Mouse (Mus musculus): ENCODE results near the gene Noa1. TPM values are rescaled to one million over a fixed set of nuclear protein-coding genes. Genes with fewer than 3 reads are reported as not detected.

The Noa1 gene
- 18.4 and 18.5 TPM in 2 replicates for polyA plus RNA-seq (2012; rRNA removed)

- TF ChIP-seq CTCF (IDR thresholded peaks at IDR 0.05; ENCODE audit: extremely low read depth, insufficient read depth, low read length) (no peak), POLR2A (IDR thresholded peaks at IDR 0.05; ENCODE audit: extremely low read depth, insufficient read depth, low read length) (peak; percentile 79)
- Histone ChIP-seq H3K4me1 (ENCODE audit: control insufficient read depth, insufficient read depth, low read length) (peaks cover 6% of the 10 kb centered on the region; the same call in 1 of the 2 replicates), H3K27ac (ENCODE audit: insufficient read depth, low read length) (peak within 1 kb of the TSS; percentile 53), H3K4me3 (ENCODE audit: insufficient read depth, low read length) (peak within 1 kb of the TSS; percentile 50)
Observed at GRCm38 (mm10) chr5:77309924-77310772, at the start of gene Noa1, which contains the start of gene Polr2b. Gene Noa1 (minus strand): TSS chr5:77310084. Gene Polr2b (plus strand): TSS chr5:77310147.

GRCm38 (mm10) chr5:77358347-77358746 lies 48.5 kb upstream of the Noa1 start:
- H3K4me1 ChIP-seq (ENCODE audit: control insufficient read depth, insufficient read depth, low read length), result no peaks in the 10 kb centered on the region
- H3K4me3 ChIP-seq (ENCODE audit: insufficient read depth, low read length), result no peak overlapping the region
- no peak for TF ChIP-seq CTCF (IDR thresholded peaks at IDR 0.05; ENCODE audit: extremely low read depth, insufficient read depth, low read length)
- no peak for TF ChIP-seq POLR2A (IDR thresholded peaks at IDR 0.05; ENCODE audit: extremely low read depth, insufficient read depth, low read length)
- 0 out of 2 replicates have a peak overlapping the region, but pooled peaks have one; percentile 32 for H3K27ac ChIP-seq (ENCODE audit: insufficient read depth, low read length)

GRCm38 (mm10) chr5:77357405-77358149 lies 47.7 kb upstream of the Noa1 start:
- TF ChIP-seq CTCF (IDR thresholded peaks at IDR 0.05; ENCODE audit: extremely low read depth, insufficient read depth, low read length), result no peak
- no peak for TF ChIP-seq POLR2A (IDR thresholded peaks at IDR 0.05; ENCODE audit: extremely low read depth, insufficient read depth, low read length)
- Histone ChIP-seq H3K4me3 (ENCODE audit: insufficient read depth, low read length) (peak overlapping the region; percentile 12), H3K4me1 (ENCODE audit: control insufficient read depth, insufficient read depth, low read length) (no peaks in the 10 kb centered on the region), H3K27ac (ENCODE audit: insufficient read depth, low read length) (peak overlapping the region; percentile 24; the same call in 1 of the 2 replicates)

GRCm38 (mm10) chr5:77355307-77356265 lies 45.7 kb upstream of the Noa1 start:
- TF ChIP-seq POLR2A (IDR thresholded peaks at IDR 0.05; ENCODE audit: extremely low read depth, insufficient read depth, low read length) (no peak), CTCF (IDR thresholded peaks at IDR 0.05; ENCODE audit: extremely low read depth, insufficient read depth, low read length) (no peak)
- Histone ChIP-seq H3K27ac (ENCODE audit: insufficient read depth, low read length) (no peak overlapping the region), H3K4me3 (ENCODE audit: insufficient read depth, low read length) (no peak overlapping the region), H3K4me1 (ENCODE audit: control insufficient read depth, insufficient read depth, low read length) (no peaks in the 10 kb centered on the region)

- TF ChIP-seq POLR2A (IDR thresholded peaks at IDR 0.05; ENCODE audit: extremely low read depth, insufficient read depth, low read length), result no peak
- peak; percentile 87 for TF ChIP-seq CTCF (IDR thresholded peaks at IDR 0.05; ENCODE audit: extremely low read depth, insufficient read depth, low read length)
- no peaks in the 10 kb centered on the region for H3K4me1 ChIP-seq (ENCODE audit: control insufficient read depth, insufficient read depth, low read length)
- H3K27ac ChIP-seq (ENCODE audit: insufficient read depth, low read length), result no peak overlapping the region
- peak overlapping the region; percentile 8 for H3K4me3 ChIP-seq (ENCODE audit: insufficient read depth, low read length)
Observed at GRCm38 (mm10) chr5:77354361-77354787, 44.5 kb upstream of the Noa1 start.

GRCm38 (mm10) chr5:77351691-77352090 lies 41.8 kb upstream of the Noa1 start:
- Histone ChIP-seq H3K27ac (ENCODE audit: insufficient read depth, low read length) (no peak overlapping the region), H3K4me1 (ENCODE audit: control insufficient read depth, insufficient read depth, low read length) (no peaks in the 10 kb centered on the region), H3K4me3 (ENCODE audit: insufficient read depth, low read length) (no peak overlapping the region)
- TF ChIP-seq CTCF (IDR thresholded peaks at IDR 0.05; ENCODE audit: extremely low read depth, insufficient read depth, low read length) (no peak), POLR2A (IDR thresholded peaks at IDR 0.05; ENCODE audit: extremely low read depth, insufficient read depth, low read length) (no peak)

GRCm38 (mm10) chr5:77349971-77350658 lies 40.2 kb upstream of the Noa1 start:
- no peak overlapping the region for H3K27ac ChIP-seq (ENCODE audit: insufficient read depth, low read length)
- no peaks in the 10 kb centered on the region for H3K4me1 ChIP-seq (ENCODE audit: control insufficient read depth, insufficient read depth, low read length)
- TF ChIP-seq POLR2A (IDR thresholded peaks at IDR 0.05; ENCODE audit: extremely low read depth, insufficient read depth, low read length) (no peak), CTCF (IDR thresholded peaks at IDR 0.05; ENCODE audit: extremely low read depth, insufficient read depth, low read length) (no peak)
- H3K4me3 ChIP-seq (ENCODE audit: insufficient read depth, low read length), result no peak overlapping the region

GRCm38 (mm10) chr5:77348901-77349300 lies 39.0 kb upstream of the Noa1 start:
- Histone ChIP-seq H3K4me1 (ENCODE audit: control insufficient read depth, insufficient read depth, low read length) (no peaks in the 10 kb centered on the region), H3K27ac (ENCODE audit: insufficient read depth, low read length) (no peak overlapping the region), H3K4me3 (ENCODE audit: insufficient read depth, low read length) (no peak overlapping the region)
- TF ChIP-seq CTCF (IDR thresholded peaks at IDR 0.05; ENCODE audit: extremely low read depth, insufficient read depth, low read length) (no peak), POLR2A (IDR thresholded peaks at IDR 0.05; ENCODE audit: extremely low read depth, insufficient read depth, low read length) (no peak)
